Mouse (Mus musculus) layer of hippocampus, adult 2 months (tissue): ENCODE results near the gene Acap2. TPM values are rescaled to one million over a fixed set of nuclear protein-coding genes. Genes with fewer than 3 reads are reported as not detected.
A peak's percentile ranks its signal among the peaks of the same experiment; 100 is the strongest.

Source experiments
- DNase-seq, 2 experiments: peaks; one replicate each; pipeline ENCODE4 v3.0.0; 2022; ENCODE audit warnings: low spot score in 2 of 2
- H3K27ac ChIP-seq: fragments of 200-600 bp; 2 replicates; pipeline ENCODE4 v1.8.1; 2022
- H3K4me3 ChIP-seq: fragments of 200-600 bp; 2 replicates; pipeline ENCODE4 v1.8.1; 2022; ENCODE audit warnings: mild to moderate bottlenecking
- CTCF ChIP-seq: fragments of 200-600 bp; conservative IDR thresholded peaks from 2 replicates; pipeline ENCODE4 v1.8.1; 2022; ENCODE audit warnings: antibody characterized with exemption, mild to moderate bottlenecking, moderate library complexity
- long read RNA-seq, 2 experiments: library from polyadenylated mRNA; stranded (forward); transcript quantifications; one replicate each; pipeline ENCODE4 v2.0.0; 2021; ENCODE audit warnings: borderline mapping rate in 2 of 2
- total RNA-seq, 2 experiments: library from RNA; stranded (reverse); gene quantifications; 2 replicates each; pipeline ENCODE4 v1.2.3; 2021

Gene Acap2
- total RNA-seq = 100 to 1,000 TPM; 140 to 148 TPM
- long read RNA-seq, experiment 1, partial matches to known transcripts = 10 of 26 reads
- long read RNA-seq, experiment 1, other reads (novel, unspliced or antisense) = 11 of 26 reads
- long read RNA-seq, experiment 2, transcript Acap2-205 (2 exons, 722 nt) = major isoform, 6 of 34 reads
- long read RNA-seq, experiment 2, partial matches to known transcripts = 9 of 34 reads
- long read RNA-seq, experiment 2, other reads (novel, unspliced or antisense) = 15 of 34 reads

DNA sequence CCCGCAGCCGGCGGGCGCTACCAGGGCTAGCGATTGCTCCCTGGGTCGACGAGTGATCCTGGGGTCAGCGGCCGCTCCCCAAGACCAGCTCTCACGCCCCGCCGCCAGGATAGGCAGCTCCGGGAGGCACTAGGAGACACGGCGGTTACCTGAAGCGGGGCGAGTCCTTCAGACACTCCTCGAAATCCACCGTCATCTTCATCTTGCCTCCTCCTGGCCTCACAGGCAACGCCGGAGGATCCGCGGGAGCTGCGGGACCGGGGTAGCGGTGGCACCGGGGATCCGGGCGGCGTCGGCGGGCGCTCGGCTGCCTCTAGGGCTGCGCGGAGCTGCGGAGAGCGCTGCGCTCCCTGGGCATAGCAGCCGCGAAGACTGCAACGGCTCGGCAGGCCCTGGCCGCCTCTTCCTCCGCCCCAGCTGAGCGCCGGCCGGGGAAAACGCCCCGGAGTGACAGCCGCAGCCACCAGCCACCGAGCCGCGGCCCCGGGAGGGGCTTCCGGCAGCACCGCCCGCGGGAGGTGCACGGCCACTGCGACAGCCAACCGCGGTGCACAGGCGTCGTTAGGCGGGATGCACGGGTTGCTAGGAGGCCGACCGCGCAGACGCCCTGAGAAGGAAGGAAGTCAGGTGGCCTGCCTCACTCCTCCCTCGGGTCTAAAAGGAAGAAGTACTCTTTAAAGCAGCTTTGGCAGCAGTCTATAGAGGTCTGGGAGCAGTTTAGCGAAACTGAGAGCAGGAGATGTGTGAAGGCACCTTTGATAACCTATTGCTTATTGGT is at the start of gene Acap2:
Acap2 (minus strand) TSS at position 456 of the 778 bp plus-strand sequence.
- TF ChIP-seq CTCF = no peak
- peak; percentile 98 for DNase-seq
- peak within 1 kb of the TSS; percentile 99 for H3K27ac ChIP-seq
- peak within 1 kb of the TSS; percentile 97 for H3K4me3 ChIP-seq

DNA sequence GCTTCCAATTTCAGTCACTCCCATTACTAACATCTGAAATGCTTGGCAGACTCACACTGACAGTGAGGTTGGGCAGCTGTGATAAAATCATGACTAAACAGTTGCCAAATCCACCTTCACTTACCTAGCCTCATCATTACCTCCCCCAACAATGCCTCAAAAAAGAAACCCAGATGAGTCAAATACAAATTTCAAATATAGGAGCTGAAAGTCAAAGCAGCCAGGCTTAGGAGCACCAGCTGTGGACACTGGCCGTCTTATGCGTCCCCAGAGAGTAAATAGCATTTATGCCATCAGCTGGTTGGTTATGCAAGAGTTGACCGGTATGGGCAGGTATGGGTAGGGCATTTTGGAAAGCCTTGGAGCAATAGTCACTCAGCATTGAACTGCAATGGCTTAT is 48.4 kb upstream of the Acap2 start:
- H3K27ac ChIP-seq = peak overlapping the region; percentile 76
- no peak for TF ChIP-seq CTCF
- DNase-seq = no peak
- no peak overlapping the region for H3K4me3 ChIP-seq

DNA sequence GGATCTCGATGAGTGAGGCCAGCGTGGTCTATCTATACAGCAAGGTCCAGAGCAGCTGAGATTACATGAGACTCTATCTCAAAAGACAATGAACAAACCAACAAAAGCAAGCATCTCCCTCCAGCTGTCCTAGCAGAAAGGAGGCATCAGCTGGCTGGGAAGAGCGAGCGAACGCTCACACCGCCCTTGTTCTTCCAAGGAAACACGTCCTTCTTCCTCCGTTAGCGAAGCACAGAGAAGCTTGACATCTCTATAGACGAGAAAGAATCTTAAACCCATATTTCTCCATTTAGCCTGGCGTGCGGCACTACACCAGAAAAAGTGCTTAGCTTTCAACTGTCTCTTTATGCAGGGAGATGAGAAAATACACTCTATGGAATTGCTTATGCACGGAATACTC is 47.7 kb upstream of the Acap2 start:
- H3K27ac ChIP-seq = peak overlapping the region; percentile 76
- no peak for TF ChIP-seq CTCF
- DNase-seq = no peak

DNA sequence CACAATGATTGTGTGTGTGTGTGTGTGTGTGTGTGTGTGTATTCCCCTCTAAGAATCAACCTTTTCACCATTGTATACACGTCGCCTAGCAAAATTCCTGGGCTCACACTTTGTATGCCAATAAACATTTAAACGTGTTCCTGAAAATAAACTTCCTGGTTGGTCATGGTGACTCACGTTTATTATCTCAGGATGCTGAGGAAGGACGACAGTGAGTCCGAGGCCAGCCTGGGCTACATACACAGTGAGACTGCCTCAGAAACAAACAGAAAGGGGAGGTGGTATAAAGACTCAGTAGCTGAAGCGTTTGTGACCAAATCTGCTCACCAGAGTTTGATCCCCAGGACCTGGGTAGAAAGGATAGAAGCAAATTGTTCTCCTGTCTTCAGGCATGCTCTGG is 46.4 kb upstream of the Acap2 start:
- TF ChIP-seq CTCF = no peak
- H3K4me3 ChIP-seq = no peak overlapping the region
- H3K27ac ChIP-seq = no peak overlapping the region
- no peak for DNase-seq

More for the DNA sequence above, 47.7 kb upstream of the Acap2 start:
- H3K4me3 ChIP-seq = no peak overlapping the region

DNA sequence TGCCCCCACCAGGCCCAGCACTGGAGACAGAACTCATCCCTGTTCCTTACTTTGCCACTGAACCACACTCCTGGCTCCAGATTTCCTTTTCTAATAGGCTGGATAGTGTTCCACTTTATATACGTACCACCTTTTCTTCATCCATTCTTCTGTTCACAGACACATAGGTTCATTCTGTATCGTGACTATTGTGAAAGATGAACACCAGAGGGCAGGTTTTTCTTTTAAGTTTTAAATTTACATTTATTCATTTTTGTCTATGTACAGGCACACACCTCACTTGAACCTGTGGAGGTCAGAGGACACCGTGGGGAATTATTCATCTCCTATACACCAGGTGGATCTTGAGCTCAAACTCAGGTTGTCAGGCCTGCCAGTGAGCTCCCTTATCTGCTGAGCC is 43.0 kb upstream of the Acap2 start:
- TF ChIP-seq CTCF = peak; percentile 67
- Histone ChIP-seq H3K27ac (no peak overlapping the region), H3K4me3 (no peak overlapping the region)
- DNase-seq = no peak

DNA sequence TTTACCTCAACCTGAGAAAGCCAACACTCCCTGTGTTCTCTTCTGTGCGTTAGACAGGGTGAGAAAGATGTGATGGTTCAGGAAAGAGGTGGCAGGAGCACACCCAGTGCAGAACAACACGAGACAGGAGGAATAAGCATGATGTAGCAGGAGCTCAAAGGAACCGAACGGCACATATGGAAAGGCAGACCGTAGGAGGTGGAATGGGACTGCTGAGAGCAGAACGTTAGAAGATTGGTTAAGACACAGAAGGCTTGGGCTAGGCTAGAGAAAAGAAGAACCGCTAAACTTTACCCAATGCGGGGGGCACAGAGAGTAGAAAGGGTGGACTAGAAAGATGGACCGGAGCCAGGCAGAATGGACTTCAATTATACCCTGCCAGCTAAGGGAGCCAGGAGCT is 40.4 kb upstream of the Acap2 start:
- Histone ChIP-seq H3K4me3 (no peak overlapping the region), H3K27ac (peak overlapping the region; percentile 87)
- TF ChIP-seq CTCF = no peak
- peak in 1 of 2 experiments; percentile 57 for DNase-seq

DNA sequence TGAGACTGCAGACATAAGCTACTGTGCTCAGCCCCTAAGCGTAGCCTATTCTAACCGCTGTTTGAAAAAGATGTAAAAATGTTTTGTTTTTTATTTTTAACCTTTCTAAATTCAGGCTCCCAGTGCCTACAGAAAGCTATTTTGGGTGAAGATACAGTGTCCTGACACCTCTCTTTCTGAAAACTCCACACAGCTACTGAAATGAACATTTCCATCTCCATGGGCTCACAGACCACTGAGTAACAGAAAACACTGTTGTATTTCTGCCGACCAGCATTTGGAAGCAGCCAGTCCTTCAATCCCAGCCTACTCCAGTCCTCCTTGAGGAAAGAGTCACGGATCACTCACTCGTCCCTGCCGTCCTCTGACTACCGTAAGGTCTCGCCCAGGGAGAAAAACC is 39.5 kb upstream of the Acap2 start:
- no peak for DNase-seq
- Histone ChIP-seq H3K4me3 (no peak overlapping the region), H3K27ac (peak overlapping the region; percentile 87)
- no peak for TF ChIP-seq CTCF

DNA sequence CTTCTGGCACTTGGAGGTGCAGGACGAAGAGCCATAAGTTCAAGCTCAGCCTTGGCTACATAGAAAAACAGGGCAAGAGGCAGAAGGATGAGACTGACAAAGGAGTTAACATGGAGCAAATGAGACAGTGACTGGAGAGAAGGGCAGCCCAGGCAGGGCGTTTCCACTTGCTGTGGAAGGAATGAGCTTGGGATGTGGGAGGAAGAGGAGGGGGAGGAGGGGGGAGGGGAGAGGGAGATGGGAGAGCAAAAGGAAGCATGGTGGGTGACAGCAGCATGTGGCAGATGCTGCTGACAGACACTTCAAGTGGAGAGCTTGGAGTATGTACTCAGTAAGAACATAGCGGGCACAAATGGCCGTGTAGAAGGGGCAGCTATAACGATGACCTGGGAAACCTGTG is 37.2 kb upstream of the Acap2 start:
- no peak for TF ChIP-seq CTCF
- DNase-seq = no peak
- H3K4me3 ChIP-seq = no peak overlapping the region
- H3K27ac ChIP-seq = peak overlapping the region; percentile 74; the same call in 1 of the 2 replicates

DNA sequence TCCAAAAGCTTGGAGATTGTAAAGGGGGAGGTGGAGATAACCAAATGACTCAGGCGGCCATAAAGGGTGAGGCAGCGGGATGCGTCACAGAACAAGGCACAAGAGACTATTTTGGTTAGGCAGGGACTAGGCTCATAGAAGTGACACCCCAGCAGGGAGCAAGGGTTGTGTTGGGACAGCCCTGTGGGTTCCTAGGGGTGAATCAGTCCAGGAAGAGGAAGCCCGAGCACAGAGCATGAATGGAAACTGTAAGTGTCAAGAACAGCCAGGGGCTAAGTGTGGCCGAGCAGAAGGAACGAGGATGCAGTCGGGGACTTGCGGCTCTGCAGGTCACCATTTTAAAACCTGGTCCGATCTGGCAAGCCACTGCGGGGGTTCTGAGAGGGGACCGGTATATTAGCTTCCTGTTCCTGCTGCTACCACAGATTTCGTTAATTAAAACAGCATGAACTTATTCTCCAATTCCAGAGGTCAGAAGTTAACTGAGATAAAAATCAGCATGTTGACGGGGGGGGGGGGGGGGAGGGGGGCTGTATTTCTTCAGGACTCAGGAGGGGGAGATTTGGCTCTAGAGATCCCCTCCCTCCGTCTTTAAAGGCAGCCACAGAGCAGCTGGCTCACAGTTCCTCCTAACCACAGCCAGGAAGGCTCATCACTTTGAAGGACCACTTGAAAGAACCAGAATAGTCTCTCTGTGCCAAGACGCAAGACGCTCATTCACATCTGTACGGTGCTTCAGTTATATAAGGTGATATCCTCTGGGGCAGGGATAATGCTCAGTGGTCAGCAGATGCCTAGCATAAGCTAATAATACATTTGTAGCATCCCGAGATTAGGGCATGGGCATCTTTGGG is 34.6 kb upstream of the Acap2 start:
- peak overlapping the region; percentile 55 for H3K27ac ChIP-seq
- H3K4me3 ChIP-seq = no peak overlapping the region
- no peak for TF ChIP-seq CTCF
- DNase-seq = no peak

DNA sequence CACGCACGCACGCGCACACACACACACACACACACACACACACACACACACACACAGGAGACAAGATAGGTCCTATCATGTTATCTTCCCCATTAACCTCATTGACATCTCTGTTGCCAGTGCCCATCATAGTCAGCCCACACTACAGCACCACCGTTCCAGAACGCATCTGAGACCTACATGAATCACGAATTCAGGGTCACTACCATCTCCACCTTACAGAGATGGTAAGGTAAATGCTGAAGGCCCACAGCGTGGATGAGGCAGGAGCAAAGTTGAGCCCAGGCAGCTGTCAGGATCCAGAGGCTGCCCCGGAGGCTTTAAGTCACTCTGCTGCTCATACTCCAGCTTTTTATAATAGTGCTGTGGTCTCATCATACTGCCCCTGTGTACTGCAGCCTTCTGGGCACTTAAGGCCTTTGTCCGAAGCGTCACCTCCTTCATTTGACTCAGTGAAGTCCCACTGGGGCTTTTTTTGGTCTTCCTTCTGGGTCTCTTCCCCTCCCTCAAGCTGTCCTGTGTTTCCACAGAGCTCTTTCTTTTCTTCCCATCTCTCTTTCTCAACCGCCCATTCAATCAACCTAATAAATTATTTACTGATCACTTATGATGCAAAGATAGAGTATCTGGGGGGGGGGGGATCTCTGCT is 33.9 kb upstream of the Acap2 start:
- no peak overlapping the region for H3K4me3 ChIP-seq
- no peak for DNase-seq
- TF ChIP-seq CTCF = no peak
- peak overlapping the region; percentile 67 for H3K27ac ChIP-seq

DNA sequence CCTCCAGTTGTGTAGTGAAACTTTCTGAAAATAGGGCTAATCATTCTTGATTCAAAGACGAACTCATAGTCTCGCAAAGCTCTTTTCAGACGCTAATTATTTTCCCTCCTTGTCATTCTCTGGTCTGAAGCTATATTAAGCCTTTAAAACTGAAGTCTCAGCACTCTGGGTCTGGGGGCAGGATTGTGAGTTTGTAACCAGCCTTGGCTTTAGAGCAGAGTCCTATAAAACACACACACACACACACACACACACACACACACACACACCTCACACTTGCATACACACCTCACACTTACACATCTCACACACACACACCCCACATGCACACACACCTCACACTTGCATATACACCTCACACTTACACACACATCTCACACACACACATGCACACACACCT is 33.3 kb upstream of the Acap2 start:
- H3K4me3 ChIP-seq = peak overlapping the region; percentile 45; the same call in 1 of the 2 replicates
- no peak for TF ChIP-seq CTCF
- no peak for DNase-seq
- H3K27ac ChIP-seq = peak overlapping the region; percentile 94

DNA sequence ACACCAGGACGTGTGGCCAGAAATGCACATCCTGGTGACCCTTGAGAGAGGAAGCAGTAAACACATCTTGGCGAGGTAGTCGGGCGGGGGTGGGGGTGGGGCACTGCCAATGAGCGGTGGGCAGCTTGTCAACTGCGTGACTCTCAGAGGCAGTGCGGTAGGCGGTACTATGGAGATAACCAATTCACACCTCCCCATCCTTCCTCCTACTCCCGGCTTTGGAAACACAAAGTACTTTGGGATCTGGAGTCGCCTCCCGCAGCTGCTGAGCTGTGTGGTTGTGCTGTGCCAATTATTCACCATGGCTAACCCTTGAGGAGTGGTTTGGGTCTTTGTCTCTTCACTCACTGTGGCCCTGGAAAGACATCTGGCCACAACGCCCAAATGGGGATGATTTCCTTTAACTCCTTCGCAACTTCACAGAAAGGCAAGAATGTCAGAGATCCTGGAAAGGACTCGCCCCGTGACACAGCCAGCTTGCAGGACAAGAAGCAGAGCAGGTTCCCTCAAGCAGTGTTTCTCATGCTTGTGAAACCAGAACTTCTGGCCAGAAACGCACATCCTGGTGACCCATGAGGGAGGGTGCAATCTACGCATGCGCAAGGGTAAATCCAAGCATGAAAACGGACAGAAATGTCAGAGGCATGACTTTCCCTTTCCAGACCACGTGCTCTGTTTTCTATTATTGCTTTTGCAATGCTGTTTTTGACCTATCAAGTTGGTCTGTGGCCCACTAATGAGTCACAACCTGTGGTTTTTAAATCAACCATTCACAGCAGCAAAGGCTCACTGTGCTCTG is 32.7 kb upstream of the Acap2 start:
- Histone ChIP-seq H3K27ac (peak overlapping the region; percentile 94), H3K4me3 (peak overlapping the region; percentile 45)
- peak; percentile 70 to 77 for DNase-seq
- no peak for TF ChIP-seq CTCF
